Mouse (Mus musculus) spleen, adult 2 months (tissue): Measurements from ENCODE around the gene Hspg2.

Experiments used
- CTCF ChIP-seq: fragments of 200-500 bp; IDR thresholded peaks from 2 replicates; pipeline ENCODE4 v1.5.1; 2011; ENCODE audit warnings: mild to moderate bottlenecking, inconsistent platforms; ENCODE audit not compliant: insufficient read depth, insufficient read length, insufficient replicate concordance; ENCODE audit errors: extremely low read depth
- POLR2A ChIP-seq: fragments of 200-500 bp; IDR thresholded peaks from 2 replicates; pipeline ENCODE4 v1.6.1; 2011; ENCODE audit warnings: low read depth, low read length, inconsistent platforms

DNA sequence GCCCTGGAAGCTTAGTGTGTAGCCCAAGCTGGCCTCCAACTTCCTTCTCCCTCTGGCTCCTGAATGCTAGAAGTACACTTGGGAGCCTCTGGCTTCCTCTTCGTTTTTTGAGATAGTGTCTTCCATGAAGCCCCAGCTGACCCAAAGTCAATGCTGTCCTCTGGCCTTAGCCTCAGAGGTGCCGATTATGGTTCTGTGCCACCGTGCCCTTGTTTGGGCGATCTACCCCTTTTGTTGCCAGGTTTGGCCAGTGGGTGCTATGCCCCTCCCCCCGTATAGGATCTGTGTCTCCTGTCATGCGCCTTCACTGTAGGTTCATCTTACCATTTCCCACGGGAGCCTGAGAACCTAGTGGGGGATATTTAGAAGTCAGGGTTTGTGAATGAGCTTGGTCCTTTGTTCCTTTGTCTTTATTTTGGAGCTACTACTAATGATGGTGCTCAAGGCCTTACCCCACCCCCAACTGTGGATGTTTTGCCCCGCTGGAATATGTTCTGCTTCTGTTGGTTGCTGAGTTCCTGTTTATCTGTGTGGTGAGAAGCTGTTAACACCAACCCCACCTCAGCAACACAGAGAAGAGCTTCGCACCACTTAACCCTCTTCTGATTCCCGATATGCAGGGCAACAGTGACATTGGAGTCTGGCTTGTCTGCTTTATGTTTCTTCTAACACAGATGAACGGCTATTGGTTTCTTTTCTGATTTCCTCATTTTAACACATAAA is 135.0 kb downstream of the Hspg2 start:
- TF ChIP-seq CTCF, result no peak
- TF ChIP-seq POLR2A, result no peak
